Mouse (Mus musculus) kidney, postnatal 14 days (tissue): ENCODE results near the gene Eps15l1.
A peak's percentile ranks its signal among the peaks of the same experiment; 100 is the strongest.

ENCODE experiments used
- DNase-seq: peaks from one replicate; pipeline ENCODE4 v3.0.0; 2022; ENCODE audit warnings: mixed read lengths

Gene Eps15l1

GRCm38 (mm10) chr8:72409443-72409842 is 11.8 kb downstream of the Eps15l1 start:
- no peak for DNase-seq

DNA sequence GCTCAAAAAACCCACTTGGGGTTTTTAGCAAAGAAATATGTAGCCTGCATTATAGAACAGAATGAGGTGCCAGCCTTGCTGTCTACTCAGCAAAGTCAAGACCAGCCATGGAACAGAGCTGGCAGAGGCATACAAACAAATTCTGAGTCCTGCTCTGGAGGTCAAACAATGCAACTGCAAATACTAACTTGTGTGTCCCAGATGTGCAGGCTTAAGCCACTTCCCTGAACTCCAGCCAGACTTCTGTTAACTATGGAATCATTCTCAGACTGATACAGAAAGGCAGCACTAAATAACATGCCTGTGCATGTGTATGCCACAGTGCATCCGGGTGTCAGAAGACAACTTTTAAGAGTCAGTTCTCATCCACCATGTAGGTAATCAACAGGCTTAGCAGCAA is 13.4 kb downstream of the Eps15l1 start:
- DNase-seq: no peak

DNA sequence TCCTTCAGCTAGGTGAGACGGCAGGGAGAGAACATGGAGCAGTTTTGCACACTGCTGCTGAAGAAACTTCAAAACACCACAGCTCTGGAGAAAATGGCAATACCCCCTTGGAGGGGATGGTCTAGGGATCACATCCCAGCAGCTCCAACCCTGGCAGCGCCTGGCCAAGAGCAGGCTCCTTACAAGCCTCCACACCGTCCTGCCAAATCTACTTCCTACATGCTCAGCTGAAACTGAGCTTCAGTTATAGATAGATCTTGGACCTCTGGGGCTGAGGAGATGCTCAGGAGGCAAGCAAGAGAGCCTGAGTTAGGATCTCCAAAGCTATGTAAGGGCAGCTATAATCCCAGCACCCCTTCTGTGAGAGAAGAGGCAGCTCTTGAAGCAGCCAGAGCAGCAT is 18.3 kb downstream of the Eps15l1 start:
- no peak for DNase-seq

GRCm38 (mm10) chr8:72401381-72401780 is 19.9 kb downstream of the Eps15l1 start:
- no peak for DNase-seq

DNA sequence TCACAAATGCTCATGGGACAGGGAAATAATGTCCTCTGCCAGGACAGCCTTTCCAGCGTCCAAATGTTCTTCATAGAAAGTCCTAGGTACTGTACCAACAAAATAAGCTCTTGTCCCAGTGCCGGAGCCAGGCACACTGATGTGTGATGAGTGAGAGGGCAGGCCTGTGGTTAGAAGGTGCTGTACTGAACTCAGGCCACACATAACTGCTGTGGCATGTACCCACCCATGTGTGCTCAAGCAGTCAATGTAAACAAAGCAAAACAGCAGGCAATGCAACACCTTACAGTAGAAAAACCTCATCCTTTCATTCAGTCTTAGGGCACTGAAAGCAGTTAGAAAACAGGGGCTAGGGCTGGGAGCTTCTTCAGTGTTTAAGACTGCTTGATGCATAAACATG is 35.5 kb downstream of the Eps15l1 start:
- no peak for DNase-seq

GRCm38 (mm10) chr8:72382395-72382794 is 38.9 kb downstream of the Eps15l1 start:
- DNase-seq: no peak

DNA sequence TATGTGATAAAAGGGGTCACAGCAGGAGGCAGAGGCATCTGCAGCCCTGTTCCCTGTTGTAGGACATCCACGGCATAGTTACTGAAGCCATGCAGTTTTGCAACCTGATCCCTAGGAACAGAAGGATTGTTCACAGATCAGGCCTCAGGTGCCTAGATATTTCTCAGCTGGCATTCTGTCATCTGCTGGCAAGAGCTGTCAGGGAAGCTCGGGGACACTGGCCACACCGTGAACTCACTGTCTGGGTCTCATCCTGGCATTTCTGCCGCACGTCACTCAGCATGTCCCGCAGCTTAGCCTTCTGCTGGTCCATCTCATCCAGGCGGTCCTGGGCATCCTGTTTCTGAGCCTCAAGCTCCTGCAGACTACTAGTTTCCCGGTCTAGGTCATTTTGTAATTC is 40.6 kb downstream of the Eps15l1 start:
- no peak for DNase-seq

GRCm38 (mm10) chr8:72376900-72377299 is 44.4 kb downstream of the Eps15l1 start:
- DNase-seq: no peak

DNA sequence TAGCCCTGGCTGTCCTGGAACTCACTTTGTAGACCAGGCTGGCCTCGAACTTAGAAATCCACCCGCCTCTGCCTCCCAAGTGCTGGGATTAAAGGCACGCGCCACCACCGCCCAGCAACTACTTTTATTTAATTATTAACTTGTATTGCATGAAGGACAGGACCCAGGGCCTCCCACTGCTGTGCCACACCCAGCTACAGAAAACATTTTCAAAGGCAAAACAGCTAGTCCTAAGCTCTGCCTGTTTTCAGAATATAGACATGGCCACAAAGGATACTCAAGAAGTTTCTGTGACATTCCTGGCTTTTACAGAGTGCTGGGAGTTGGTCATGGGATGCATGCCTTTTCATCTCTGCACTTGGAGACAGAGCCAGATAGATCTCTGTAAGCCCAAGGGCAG is 45.0 kb downstream of the Eps15l1 start:
- DNase-seq: no peak

DNA sequence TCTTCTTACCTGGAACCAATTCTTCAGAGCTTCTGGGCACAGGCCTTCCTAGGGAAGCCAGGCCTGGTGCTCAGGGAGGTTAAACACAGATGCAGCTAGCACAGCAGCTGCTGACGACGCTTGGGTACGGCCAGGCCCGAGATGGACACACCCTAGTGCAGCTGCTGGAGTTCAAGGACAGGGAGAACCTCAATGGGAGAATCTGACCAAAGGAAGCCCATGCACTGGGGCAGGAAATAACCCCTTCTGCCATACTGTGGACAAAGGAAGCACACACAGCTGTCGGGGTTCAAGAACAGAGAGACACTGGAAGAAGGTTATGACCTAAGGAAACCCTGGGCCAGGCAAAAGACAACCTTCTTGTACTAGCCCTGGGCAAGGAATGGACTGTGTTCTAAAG is 46.1 kb downstream of the Eps15l1 start:
- no peak for DNase-seq

DNA sequence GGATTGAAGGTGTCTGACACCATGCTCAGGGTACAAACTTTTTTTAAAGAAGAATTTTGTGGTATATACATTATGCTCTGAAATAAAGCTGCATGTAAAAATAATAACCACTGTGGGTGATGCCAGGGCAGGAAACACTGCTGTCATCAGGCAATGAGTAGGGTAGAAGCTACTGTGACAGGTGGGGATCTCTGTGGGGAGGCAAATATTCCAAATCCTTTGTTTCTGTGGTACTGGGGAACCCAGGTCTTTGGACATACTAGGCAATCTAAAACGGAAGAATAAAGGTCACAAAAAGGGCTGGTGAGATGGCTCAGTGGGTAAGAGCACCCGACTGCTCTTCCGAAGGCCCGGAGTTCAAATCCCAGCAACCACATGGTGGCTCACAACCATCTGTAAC is 48.9 kb downstream of the Eps15l1 start:
- DNase-seq: no peak

- DNase-seq: no peak
Observed at GRCm38 (mm10) chr8:72371356-72371755, 49.9 kb downstream of the Eps15l1 start.

DNA sequence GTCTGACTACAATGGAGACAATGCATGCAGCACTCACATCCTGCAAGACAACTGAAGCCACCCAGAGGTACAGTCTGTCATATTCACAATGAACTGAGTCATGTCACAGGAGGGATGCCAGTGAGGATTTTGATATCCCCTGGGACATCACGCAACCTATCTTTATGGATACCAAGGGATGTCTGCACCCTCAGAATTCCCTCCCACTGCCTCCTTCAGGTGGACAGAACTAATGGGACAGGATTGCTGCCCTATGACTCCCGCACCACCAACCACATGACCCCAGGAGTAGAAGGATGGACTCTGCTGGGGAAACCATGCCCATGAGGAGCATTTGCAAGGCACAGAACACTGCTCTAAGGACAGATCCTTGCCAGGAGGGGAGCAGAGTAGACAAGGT is 54.8 kb downstream of the Eps15l1 start:
- no peak for DNase-seq

DNA sequence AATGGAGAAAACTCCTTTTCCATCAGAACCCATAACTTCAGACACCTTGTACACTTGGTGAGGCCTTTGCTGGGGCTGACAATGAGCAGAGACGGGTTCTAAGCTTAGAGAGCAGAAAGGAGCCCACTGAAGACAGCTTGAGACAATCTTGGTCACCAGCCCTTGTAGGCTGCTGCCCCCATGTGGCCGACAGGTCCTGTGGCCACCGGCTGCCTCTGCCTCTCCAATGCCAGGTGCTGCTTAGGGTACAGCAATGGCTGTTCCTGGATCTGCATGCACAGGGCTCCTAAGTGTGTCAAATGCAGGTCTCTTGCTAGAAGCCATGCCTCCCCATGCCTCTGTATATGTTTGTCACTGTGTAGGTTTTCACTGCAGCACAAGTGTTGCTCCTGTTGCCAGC is 55.4 kb downstream of the Eps15l1 start:
- DNase-seq: peak; percentile 83

DNA sequence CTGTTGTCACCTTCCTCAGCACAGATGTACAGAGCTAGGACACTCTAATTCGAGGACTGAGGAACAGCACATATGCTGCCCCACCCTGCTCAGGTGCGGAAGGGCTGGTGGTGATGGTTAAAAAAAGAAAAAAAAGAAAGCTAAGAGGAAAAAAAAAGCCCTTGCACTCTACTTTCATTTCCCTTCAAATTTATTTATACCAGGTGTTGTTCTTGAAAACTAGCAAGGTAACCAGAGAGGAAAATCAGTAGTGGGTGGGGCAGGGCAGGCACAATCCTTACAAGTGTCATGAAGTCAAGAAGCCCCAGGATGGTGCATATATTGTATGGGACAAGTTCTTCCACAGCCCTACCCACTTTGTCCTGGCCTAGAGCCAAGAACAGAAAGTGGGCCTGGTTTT is 56.2 kb downstream of the Eps15l1 start:
- DNase-seq: no peak

GRCm38 (mm10) chr8:72363457-72363856 is 57.8 kb downstream of the Eps15l1 start:
- peak; percentile 50 for DNase-seq

- no peak for DNase-seq
Observed at GRCm38 (mm10) chr8:72362754-72363153, 58.5 kb downstream of the Eps15l1 start.

DNA sequence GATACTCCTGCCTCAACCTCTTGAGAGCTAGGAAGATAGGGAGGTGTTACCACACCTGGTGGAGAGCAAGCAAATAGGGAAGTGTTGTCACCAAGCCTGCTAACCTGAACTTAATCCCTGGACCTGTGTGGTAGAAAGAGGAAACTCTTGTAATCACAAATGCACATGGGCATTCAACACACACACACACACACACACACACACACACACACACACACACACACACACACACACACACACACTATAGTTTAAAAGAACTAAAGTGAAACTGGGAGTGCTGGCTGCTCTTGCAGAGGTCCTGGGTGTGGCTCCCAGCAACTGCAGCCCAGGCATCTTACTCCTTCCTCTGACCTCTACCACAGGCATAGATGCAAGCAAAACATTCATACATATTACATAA is 61.1 kb downstream of the Eps15l1 start:
- DNase-seq: no peak

DNA sequence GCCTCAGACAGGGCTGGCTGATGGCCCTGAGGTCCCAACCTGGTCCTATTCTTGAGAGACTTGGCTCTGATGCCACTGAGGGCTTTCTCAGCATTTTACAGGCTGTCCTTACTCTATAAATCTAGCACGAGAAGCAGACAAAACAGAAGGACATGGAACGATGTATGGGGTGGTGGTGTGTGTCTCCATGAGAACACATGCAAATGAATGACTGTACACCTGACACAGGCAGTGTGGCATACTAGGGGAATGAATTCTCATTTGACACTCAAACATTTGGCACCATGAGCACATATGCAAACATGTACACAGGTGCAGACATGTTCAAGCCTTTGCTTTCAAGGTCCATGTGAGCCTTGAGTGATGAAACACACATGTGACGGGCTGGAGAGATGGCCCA is 64.7 kb downstream of the Eps15l1 start:
- no peak for DNase-seq

- peak; percentile 72 for DNase-seq
Observed at GRCm38 (mm10) chr8:72354272-72354671, 67.0 kb downstream of the Eps15l1 start.

DNA sequence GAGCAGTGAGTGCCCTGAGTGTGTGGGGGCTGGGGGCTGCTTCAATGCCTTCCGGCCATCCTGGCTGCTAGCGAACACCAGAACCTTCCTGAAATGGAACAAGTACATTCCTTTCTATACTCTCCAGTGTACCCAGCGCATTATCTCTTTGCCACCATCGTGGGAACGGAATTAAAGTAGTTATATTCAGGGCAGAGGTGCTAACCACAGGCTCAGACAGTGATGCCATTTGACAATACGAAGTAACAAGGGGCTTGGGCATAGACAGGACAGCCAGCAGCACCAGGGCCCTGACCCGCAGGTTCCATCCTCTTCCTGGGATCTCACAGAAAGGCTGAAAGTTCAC is 67.6 kb downstream of the Eps15l1 start:
- DNase-seq: no peak

- peak; percentile 66 for DNase-seq
Observed at GRCm38 (mm10) chr8:72352951-72353699, 68.1 kb downstream of the Eps15l1 start.

DNA sequence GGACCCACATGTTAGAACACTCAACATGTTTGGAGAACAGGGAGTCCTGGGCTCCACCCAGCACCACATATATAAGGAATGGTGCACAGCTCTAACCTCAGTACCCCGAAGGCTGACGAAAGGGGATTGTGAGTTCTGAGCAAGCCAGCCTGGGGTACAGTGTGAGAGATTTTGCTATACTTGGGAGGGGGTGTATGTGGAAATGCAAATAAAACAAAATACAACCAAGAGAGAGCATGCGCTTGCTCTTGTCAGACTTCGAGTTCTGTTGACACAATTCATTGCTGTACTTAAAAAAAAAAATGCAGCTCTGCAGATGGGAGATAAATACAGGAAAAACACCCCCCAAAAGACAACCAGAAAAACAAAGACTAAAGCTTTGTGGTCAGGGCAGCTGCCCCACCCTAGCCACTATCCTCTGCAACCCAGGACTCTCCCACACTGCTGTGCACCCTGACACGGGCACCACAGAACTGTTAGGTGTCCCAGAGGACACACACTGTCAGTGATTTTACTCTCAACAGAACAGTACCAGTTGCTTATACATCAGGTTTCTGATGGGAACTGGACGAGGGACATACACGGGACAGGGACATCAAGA is 69.8 kb downstream of the Eps15l1 start:
- DNase-seq: no peak

DNA sequence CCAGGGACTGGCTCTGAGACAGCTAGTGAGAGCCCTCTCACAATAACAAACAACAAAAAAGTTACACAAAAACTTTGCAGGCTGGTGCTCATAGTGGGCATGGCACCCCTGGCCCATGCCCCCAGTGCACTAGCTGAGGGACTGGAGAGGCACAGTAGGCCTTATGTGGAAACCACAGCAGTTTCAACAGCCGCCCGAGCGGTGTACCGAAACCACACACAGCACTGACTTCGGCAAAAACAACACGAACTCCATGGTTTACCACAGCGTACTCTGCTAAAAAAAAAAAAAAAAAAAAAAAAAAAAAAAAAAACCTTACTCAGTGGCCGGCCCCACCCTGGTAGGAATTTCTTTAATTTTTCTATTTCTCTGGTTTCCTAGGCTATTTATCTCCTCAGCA is 70.5 kb downstream of the Eps15l1 start:
- no peak for DNase-seq

GRCm38 (mm10) chr8:72349838-72350237 is 71.4 kb downstream of the Eps15l1 start:
- no peak for DNase-seq
